Mouse (Mus musculus) neural tube, embryonic 11.5 days (tissue): ENCODE measurements around the gene Mettl27. TPM values are rescaled to one million over a fixed set of nuclear protein-coding genes. Genes with fewer than 3 reads are reported as not detected.
"Not testable (repeated sequence)": the region's sequence is repeated elsewhere in the genome, so short reads cannot be mapped to it uniquely, and the experiment has no call there.

Experiments
- ATAC-seq: fragments of 200-750 bp; cut with Nextera tagmentation; 2 replicates; pipeline ENCODE4 v1.8.0; 2017; ENCODE audit warnings: moderate number of reproducible peaks, mild to moderate bottlenecking, moderate TSS enrichment, moderate library complexity; ENCODE audit not compliant: insufficient read depth, low FRiP score, low TSS enrichment
- DNase-seq: peaks from one replicate; pipeline ENCODE4 v3.0.0-alpha.2; 2015; ENCODE audit warnings: low spot score
- H3K27ac ChIP-seq: fragments of 300-500 bp; sonication (generic); 2 replicates; pipeline ENCODE4 v1.5.1; 2014; ENCODE audit warnings: low read depth, mild to moderate bottlenecking, low read length
- H3K27me3 ChIP-seq: fragments of 300-500 bp; sonication (generic); 2 replicates; pipeline ENCODE4 v1.6.1; 2014; ENCODE audit warnings: mild to moderate bottlenecking, low read length, mixed read lengths; ENCODE audit not compliant: control insufficient read depth, insufficient read depth
- H3K36me3 ChIP-seq: fragments of 300-500 bp; sonication (generic); 2 replicates; pipeline ENCODE4 v1.6.1; 2014; ENCODE audit warnings: mild to moderate bottlenecking, low read length, moderate library complexity, mixed read lengths; ENCODE audit not compliant: control insufficient read depth, insufficient read depth
- H3K4me1 ChIP-seq: fragments of 300-500 bp; sonication (generic); 2 replicates; pipeline ENCODE4 v1.6.1; 2014; ENCODE audit warnings: low read length, mixed read lengths; ENCODE audit not compliant: control insufficient read depth, insufficient read depth
- H3K4me2 ChIP-seq: fragments of 300-500 bp; sonication (generic); 2 replicates; pipeline ENCODE4 v1.6.1; 2014; ENCODE audit warnings: low read depth, mild to moderate bottlenecking, moderate library complexity
- H3K4me3 ChIP-seq: fragments of 300-500 bp; sonication (generic); 2 replicates; pipeline ENCODE4 v1.5.1; 2014; ENCODE audit warnings: low read depth, low read length
- H3K9ac ChIP-seq: fragments of 300-500 bp; sonication (generic); 2 replicates; pipeline ENCODE4 v1.6.1; 2014; ENCODE audit warnings: mild to moderate bottlenecking, low read length
- H3K9me3 ChIP-seq: fragments of 300-500 bp; sonication (generic); 2 replicates; pipeline ENCODE4 v1.6.1; 2016; ENCODE audit warnings: low read length; ENCODE audit not compliant: control insufficient read depth
- WGBS: fragments of 180-500 bp; shearing (Covaris S2); extraction: QIAGEN DNeasy Blood & Tissue Kit; methylation state at CpG from one replicate; pipeline ENCODE4 v1.1.7; 2014; 5-methylcytosine and 5-hydroxymethylcytosine counted together
- polyA plus RNA-seq: library from polyadenylated mRNA; unstranded; fragments of >200 nt; fragmentation: Nextera tagmentation; extraction: Ambion mirVana; gene quantifications from 2 replicates; pipeline ENCODE4 v1.2.1, GENCODE M21; 2014

Gene Mettl27
- polyA plus RNA-seq, 1 experiment from 2014 or later = 8.7 TPM

DNA sequence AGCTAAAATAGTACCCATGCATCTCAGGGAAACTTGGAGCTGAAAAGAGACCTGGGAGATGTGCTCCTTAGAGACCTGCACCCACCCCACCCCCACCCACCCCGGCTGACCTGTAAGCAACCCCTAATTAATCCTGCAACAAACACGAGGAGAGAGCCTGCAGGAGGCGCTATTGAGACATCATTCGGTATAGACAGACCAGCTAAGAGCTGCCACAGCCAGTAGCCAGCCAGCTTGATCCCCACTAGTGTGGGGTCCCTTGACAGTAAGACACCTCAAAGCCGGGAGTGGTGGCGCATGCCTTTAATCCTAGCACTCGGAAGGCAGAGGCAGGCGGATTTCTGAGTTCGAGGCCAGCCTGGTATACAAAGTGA, 722 bp downstream of the Mettl27 start:
- Histone ChIP-seq H3K27me3 (no peaks in the 10 kb centered on the region), H3K9ac (peak overlapping the region; percentile 74), H3K27ac (no peak overlapping the region), H3K9me3 (no peaks in the 10 kb centered on the region), H3K36me3 (no peaks in the 10 kb centered on the region), H3K4me1 (no peaks in the 10 kb centered on the region), H3K4me3 (peak overlapping the region; percentile 56), H3K4me2 (peak overlapping the region; percentile 73)
- ATAC-seq = no peak
- 46% methylated on average over 9 of the region's 9 CpGs for WGBS
- peak; percentile 64 for DNase-seq

- Histone ChIP-seq H3K36me3 (no peaks in the 10 kb centered on the region), H3K9ac (no peak overlapping the region), H3K4me1 (no peaks in the 10 kb centered on the region), H3K9me3 (no peaks in the 10 kb centered on the region), H3K27me3 (no peaks in the 10 kb centered on the region), H3K27ac (no peak overlapping the region), H3K4me2 (no peak overlapping the region), H3K4me3 (no peak overlapping the region)
- ATAC-seq (no peak), DNase-seq (no peak)
- WGBS = 94% methylated on average over 8 of the region's 8 CpGs
Measured at GRCm38 (mm10) chr5:134933281-134933680, 1.1 kb downstream of the Mettl27 start.

- WGBS = 82% methylated on average over 5 of the region's 5 CpGs
- H3K27ac ChIP-seq, H3K9ac ChIP-seq, H3K27me3 ChIP-seq, H3K36me3 ChIP-seq, DNase-seq, H3K4me3 ChIP-seq, ATAC-seq, H3K4me1 ChIP-seq, H3K9me3 ChIP-seq, H3K4me2 ChIP-seq: not testable (repeated sequence)
Measured at GRCm38 (mm10) chr5:134933686-134934085, 1.5 kb downstream of the Mettl27 start.

GRCm38 (mm10) chr5:134934666-134935065, 2.5 kb downstream of the Mettl27 start:
- ATAC-seq (no peak), DNase-seq (no peak)
- H3K4me1 ChIP-seq = no peaks in the 10 kb centered on the region
- H3K4me2 ChIP-seq = no peak overlapping the region
- H3K4me3 ChIP-seq = no peak overlapping the region
- H3K9me3 ChIP-seq = no peaks in the 10 kb centered on the region
- 85% methylated on average over 3 of the region's 3 CpGs for WGBS
- H3K9ac ChIP-seq = no peak overlapping the region
- H3K36me3 ChIP-seq = no peaks in the 10 kb centered on the region
- no peak overlapping the region for H3K27ac ChIP-seq
- H3K27me3 ChIP-seq = no peaks in the 10 kb centered on the region

- Histone ChIP-seq H3K4me3 (no peak overlapping the region), H3K9ac (no peak overlapping the region), H3K36me3 (no peaks in the 10 kb centered on the region), H3K9me3 (no peaks in the 10 kb centered on the region), H3K4me1 (no peaks in the 10 kb centered on the region), H3K27ac (no peak overlapping the region), H3K27me3 (no peaks in the 10 kb centered on the region), H3K4me2 (no peak overlapping the region)
- 95% methylated on average over 6 of the region's 6 CpGs for WGBS
- DNase-seq (no peak), ATAC-seq (no peak)
Measured at GRCm38 (mm10) chr5:134936051-134936450, 3.9 kb downstream of the Mettl27 start.

DNA sequence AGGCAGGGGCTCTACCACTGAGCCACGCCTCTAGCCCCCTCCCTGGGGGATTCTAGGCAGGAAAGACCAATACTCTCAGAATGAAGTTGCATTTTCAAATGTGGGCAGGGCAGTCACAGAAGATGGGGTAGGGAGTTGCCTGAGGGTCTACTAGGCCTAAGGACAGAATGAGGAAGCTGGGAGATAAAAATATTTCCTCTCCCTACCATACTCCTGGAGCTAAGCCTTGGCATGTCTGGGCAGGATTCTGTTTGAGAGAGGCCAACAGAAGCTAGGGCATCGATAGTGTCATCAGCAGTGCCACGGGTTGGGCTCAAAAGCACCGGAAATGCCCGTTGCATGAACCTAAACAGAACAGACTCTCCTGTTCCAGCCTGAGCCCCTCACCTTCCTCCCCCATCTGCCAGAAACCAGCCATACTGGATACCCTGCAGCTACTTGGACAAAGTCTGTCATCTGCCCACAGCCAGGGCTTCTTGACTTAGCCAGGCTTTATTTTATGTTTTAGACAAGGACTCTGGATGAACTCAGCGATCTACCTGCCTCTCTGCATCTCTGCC, 4.5 kb downstream of the Mettl27 start:
- ATAC-seq = no peak

GRCm38 (mm10) chr5:134939069-134939468, 6.9 kb downstream of the Mettl27 start:
- 73% methylated on average over 3 of the region's 3 CpGs for WGBS

More for the DNA sequence above, 4.5 kb downstream of the Mettl27 start:
- Histone ChIP-seq H3K36me3 (no peaks in the 10 kb centered on the region), H3K4me3 (no peak overlapping the region), H3K27ac (no peak overlapping the region), H3K4me2 (no peak overlapping the region), H3K9me3 (no peaks in the 10 kb centered on the region), H3K27me3 (no peaks in the 10 kb centered on the region), H3K4me1 (no peaks in the 10 kb centered on the region), H3K9ac (no peak overlapping the region)
- 89% methylated on average over 6 of the region's 6 CpGs for WGBS
- no peak for DNase-seq

DNA sequence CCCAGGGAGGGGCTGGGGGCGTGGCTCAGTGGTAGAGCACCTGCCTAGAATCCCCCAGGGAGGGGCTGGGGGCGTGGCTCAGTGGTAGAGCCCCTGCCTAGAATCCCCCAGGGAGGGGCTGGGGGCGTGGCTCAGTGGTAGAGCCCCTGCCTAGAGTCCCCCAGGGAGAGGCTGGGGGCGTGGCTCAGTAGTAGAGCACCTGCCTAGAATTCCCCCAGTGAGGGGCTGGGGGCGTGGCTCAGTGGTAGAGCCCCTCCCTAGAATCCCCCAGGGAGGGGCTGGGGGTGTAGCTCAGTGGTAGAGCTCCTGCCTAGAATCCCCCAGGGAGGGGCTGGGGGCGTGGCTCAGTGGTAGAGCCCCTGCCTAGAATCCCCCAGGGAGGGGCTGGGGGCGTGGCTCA, 7.4 kb downstream of the Mettl27 start:
- not testable (repeated sequence) for H3K27me3 ChIP-seq, H3K9ac ChIP-seq, H3K36me3 ChIP-seq, ATAC-seq, H3K4me2 ChIP-seq, H3K9me3 ChIP-seq, DNase-seq, H3K4me3 ChIP-seq, H3K27ac ChIP-seq, H3K4me1 ChIP-seq
- WGBS = 93% methylated on average over 2 of the region's 7 CpGs

More at GRCm38 (mm10) chr5:134939069-134939468, 6.9 kb downstream of the Mettl27 start:
- Histone ChIP-seq H3K9ac (no peak overlapping the region), H3K4me2 (no peak overlapping the region), H3K4me3 (no peak overlapping the region), H3K9me3 (no peaks in the 10 kb centered on the region), H3K36me3 (no peaks in the 10 kb centered on the region), H3K27ac (no peak overlapping the region), H3K4me1 (no peaks in the 10 kb centered on the region), H3K27me3 (no peaks in the 10 kb centered on the region)
- ATAC-seq (no peak), DNase-seq (no peak)

GRCm38 (mm10) chr5:134941472-134942209, 9.5 kb downstream of the Mettl27 start:
- Histone ChIP-seq H3K27me3 (peaks cover 16% of the 10 kb centered on the region), H3K27ac (no peak overlapping the region), H3K9ac (no peak overlapping the region), H3K36me3 (no peaks in the 10 kb centered on the region), H3K4me3 (no peak overlapping the region), H3K4me1 (no peaks in the 10 kb centered on the region; the same call in 1 of the 2 replicates), H3K9me3 (no peaks in the 10 kb centered on the region), H3K4me2 (no peak overlapping the region)
- DNase-seq (no peak), ATAC-seq (no peak)
- WGBS = 80% methylated on average over 14 of the region's 14 CpGs
